Mouse (Mus musculus) embryonic facial prominence, embryonic 10.5 days (tissue): ENCODE data around the gene Cd248. TPM values are rescaled to one million over a fixed set of nuclear protein-coding genes. Genes with fewer than 3 reads are reported as not detected.
"Not testable (repeated sequence)": the region's sequence is repeated elsewhere in the genome, so short reads cannot be mapped to it uniquely, and the experiment has no call there.

Experiments
- DNase-seq: peaks from one replicate; pipeline ENCODE4 v3.0.0-alpha.2; 2017; ENCODE audit warnings: low spot score
- H3K27ac ChIP-seq: fragments of 300-500 bp; sonication (generic); replicated peaks from 2 replicates; pipeline ENCODE4 v1.5.1; 2016; ENCODE audit warnings: mild to moderate bottlenecking
- H3K27me3 ChIP-seq: fragments of 300-500 bp; sonication (generic); replicated peaks from 2 replicates; pipeline ENCODE4 v1.6.1; 2016; ENCODE audit warnings: low read depth, mild to moderate bottlenecking; ENCODE audit not compliant: poor library complexity, severe bottlenecking
- H3K36me3 ChIP-seq: fragments of 300-500 bp; sonication (generic); replicated peaks from 2 replicates; pipeline ENCODE4 v1.6.1; 2016; ENCODE audit warnings: mild to moderate bottlenecking, moderate library complexity
- H3K4me1 ChIP-seq: fragments of 300-500 bp; sonication (generic); 2 replicates; pipeline ENCODE4 v1.6.1; 2016
- H3K4me3 ChIP-seq: fragments of 300-500 bp; sonication (generic); 2 replicates; pipeline ENCODE4 v1.5.1; 2016; ENCODE audit warnings: mild to moderate bottlenecking, moderate library complexity
- H3K9me3 ChIP-seq: fragments of 300-500 bp; sonication (generic); 2 replicates; pipeline ENCODE4 v1.6.1; 2016; ENCODE audit warnings: mild to moderate bottlenecking
- WGBS: fragments of 180-500 bp; shearing (Covaris S2); methylation state at CpG from one replicate; pipeline ENCODE4 v1.1.7; 2016; 5-methylcytosine and 5-hydroxymethylcytosine counted together
- polyA plus RNA-seq: library from polyadenylated mRNA; unstranded; fragments of >200 nt; fragmentation: Nextera tagmentation; extraction: Ambion mirVana; gene quantifications from 2 replicates; pipeline ENCODE4 v1.2.1, GENCODE M21; 2016

Cd248 gene
- polyA plus RNA-seq, 1 experiment from 2014 or later, result 37.0 TPM

- H3K27ac ChIP-seq, DNase-seq, H3K4me3 ChIP-seq, H3K9me3 ChIP-seq: not testable (repeated sequence)
- peaks cover 19% of the 10 kb centered on the region for H3K36me3 ChIP-seq
- peaks cover 51% of the 10 kb centered on the region for H3K27me3 ChIP-seq
- H3K4me1 ChIP-seq, result peaks cover 34% of the 10 kb centered on the region
- WGBS, result 54% methylated on average over 4 of the region's 4 CpGs
Measured at GRCm38 (mm10) chr19:5086533-5086932, 18.7 kb downstream of the Cd248 start.

GRCm38 (mm10) chr19:5087884-5088728, 20.2 kb downstream of the Cd248 start, which contains the start of gene Yif1a:
TSS of gene Yif1a (plus strand) at chr19:5088538.
- Histone ChIP-seq H3K4me3 (peak within 1 kb of the TSS; percentile 90), H3K9me3 (no peaks in the 10 kb centered on the region), H3K4me1 (peaks cover 31% of the 10 kb centered on the region), H3K36me3 (peaks cover 34% of the 10 kb centered on the region), H3K27me3 (peaks cover 35% of the 10 kb centered on the region), H3K27ac (peak within 1 kb of the TSS; percentile 84)
- DNase-seq, result peak; percentile 95
- WGBS, result under 1% methylated on average over 58 of the region's 58 CpGs

GRCm38 (mm10) chr19:5089324-5089723, 21.4 kb downstream of the Cd248 start:
- no peak for DNase-seq
- 89% methylated on average over 4 of the region's 4 CpGs for WGBS
- Histone ChIP-seq H3K9me3 (no peaks in the 10 kb centered on the region), H3K4me3 (peak overlapping the region; percentile 90), H3K27me3 (peaks cover 23% of the 10 kb centered on the region), H3K36me3 (peaks cover 42% of the 10 kb centered on the region), H3K4me1 (peaks cover 41% of the 10 kb centered on the region), H3K27ac (no peak overlapping the region)

- no peak overlapping the region; the same call in 1 of the 2 replicates for H3K4me3 ChIP-seq
- peaks cover 56% of the 10 kb centered on the region for H3K4me1 ChIP-seq
- no peak overlapping the region for H3K27ac ChIP-seq
- DNase-seq, result no peak
- 92% methylated on average over 10 of the region's 10 CpGs for WGBS
- H3K36me3 ChIP-seq, result peaks cover 42% of the 10 kb centered on the region
- no peaks in the 10 kb centered on the region for H3K9me3 ChIP-seq
- peaks cover 17% of the 10 kb centered on the region for H3K27me3 ChIP-seq
Measured at GRCm38 (mm10) chr19:5092083-5092482, 24.2 kb downstream of the Cd248 start.

- Histone ChIP-seq H3K4me3 (peak overlapping the region; percentile 80), H3K27me3 (peaks cover 21% of the 10 kb centered on the region), H3K36me3 (peaks cover 42% of the 10 kb centered on the region), H3K27ac (no peak overlapping the region), H3K9me3 (no peaks in the 10 kb centered on the region), H3K4me1 (peaks cover 63% of the 10 kb centered on the region)
- WGBS, result 76% methylated on average over 12 of the region's 12 CpGs
- DNase-seq, result peak; percentile 23
Measured at GRCm38 (mm10) chr19:5093481-5094242, 25.8 kb downstream of the Cd248 start.

GRCm38 (mm10) chr19:5094243-5094632, 26.4 kb downstream of the Cd248 start:
- under 1% methylated on average over 21 of the region's 21 CpGs for WGBS
- DNase-seq, result peak; percentile 98
- peaks cover 46% of the 10 kb centered on the region for H3K36me3 ChIP-seq
- H3K27ac ChIP-seq, result no peak overlapping the region
- H3K9me3 ChIP-seq, result no peaks in the 10 kb centered on the region
- peaks cover 21% of the 10 kb centered on the region for H3K27me3 ChIP-seq
- peaks cover 63% of the 10 kb centered on the region for H3K4me1 ChIP-seq
- peak overlapping the region; percentile 80 for H3K4me3 ChIP-seq

GRCm38 (mm10) chr19:5094746-5095417, 27.0 kb downstream of the Cd248 start:
- no peak overlapping the region for H3K27ac ChIP-seq
- H3K4me1 ChIP-seq, result peaks cover 65% of the 10 kb centered on the region
- peaks cover 21% of the 10 kb centered on the region for H3K27me3 ChIP-seq
- 47% methylated on average over 11 of the region's 11 CpGs for WGBS
- H3K9me3 ChIP-seq, result no peaks in the 10 kb centered on the region
- H3K36me3 ChIP-seq, result peaks cover 51% of the 10 kb centered on the region
- peak overlapping the region; percentile 80 for H3K4me3 ChIP-seq
- no peak for DNase-seq

- WGBS, result 15% methylated on average over 9 of the region's 9 CpGs
- Histone ChIP-seq H3K4me1 (peaks cover 65% of the 10 kb centered on the region), H3K36me3 (peaks cover 51% of the 10 kb centered on the region), H3K9me3 (no peaks in the 10 kb centered on the region), H3K4me3 (peak overlapping the region; percentile 80), H3K27ac (no peak overlapping the region; the same call in 1 of the 2 replicates), H3K27me3 (peaks cover 21% of the 10 kb centered on the region)
- DNase-seq, result peak; percentile 26
Measured at GRCm38 (mm10) chr19:5095887-5096474, 28.1 kb downstream of the Cd248 start.

- peak overlapping the region; percentile 80 for H3K4me3 ChIP-seq
- H3K9me3 ChIP-seq, result no peaks in the 10 kb centered on the region
- peak; percentile 42 for DNase-seq
- peak overlapping the region; percentile 92 for H3K27ac ChIP-seq
- WGBS, result 4% methylated on average over 31 of the region's 31 CpGs
- H3K36me3 ChIP-seq, result peaks cover 51% of the 10 kb centered on the region
- H3K4me1 ChIP-seq, result peaks cover 65% of the 10 kb centered on the region
- peaks cover 21% of the 10 kb centered on the region for H3K27me3 ChIP-seq
Measured at GRCm38 (mm10) chr19:5097521-5098362, 29.9 kb downstream of the Cd248 start.

- H3K9me3 ChIP-seq, result no peaks in the 10 kb centered on the region
- peaks cover 51% of the 10 kb centered on the region for H3K36me3 ChIP-seq
- DNase-seq, result peak; percentile 83
- WGBS, result 3% methylated on average over 48 of the region's 48 CpGs
- H3K4me1 ChIP-seq, result peaks cover 63% of the 10 kb centered on the region
- peaks cover 21% of the 10 kb centered on the region for H3K27me3 ChIP-seq
- peak within 1 kb of the TSS; percentile 80 for H3K4me3 ChIP-seq
- H3K27ac ChIP-seq, result peak within 1 kb of the TSS; percentile 92
Measured at GRCm38 (mm10) chr19:5098363-5099143, 30.7 kb downstream of the Cd248 start, which contains the start of gene Cnih2. TSS of gene Cnih2 (minus strand) at chr19:5098521.

GRCm38 (mm10) chr19:5106074-5106473, 38.2 kb downstream of the Cd248 start:
- Histone ChIP-seq H3K36me3 (peaks cover 78% of the 10 kb centered on the region), H3K9me3 (no peaks in the 10 kb centered on the region), H3K4me1 (peaks cover 36% of the 10 kb centered on the region), H3K4me3 (peak overlapping the region; percentile 77), H3K27me3 (no peaks in the 10 kb centered on the region), H3K27ac (peak overlapping the region; percentile 97)
- 25% methylated on average over 9 of the region's 9 CpGs for WGBS
- DNase-seq, result no peak
